Mouse (Mus musculus): Measurements from ENCODE around the gene Soga1. TPM values are rescaled to one million over a fixed set of nuclear protein-coding genes. Genes with fewer than 3 reads are reported as not detected.

Soga1 gene
- polyA plus RNA-seq, 1 experiment = 9.8 TPM

GRCm38 (mm10) chr2:156974967-156975366 lies 104.1 kb downstream of the Soga1 start:
- Histone ChIP-seq H3K4me1 (ENCODE audit: control insufficient read depth, insufficient read depth, low read length) (peaks cover 1% of the 10 kb centered on the region), H3K27me3 (ENCODE audit: control insufficient read depth, insufficient read depth, low read length, poor library complexity, severe bottlenecking) (no peaks in the 10 kb centered on the region), H3K9me3 (replicated peaks; ENCODE audit: control insufficient read depth, insufficient read depth, low read length, poor library complexity, severe bottlenecking) (no peaks in the 10 kb centered on the region), H3K4me3 (ENCODE audit: low read depth, low read length) (no peak overlapping the region), H3K9ac (ENCODE audit: low read depth, poor library complexity, severe bottlenecking) (no peak overlapping the region), H3K36me3 (ENCODE audit: control insufficient read depth, insufficient read depth, low read length, poor library complexity, severe bottlenecking) (no peaks in the 10 kb centered on the region), H3K27ac (ENCODE audit: insufficient read depth, low read length) (no peak overlapping the region)
- TF ChIP-seq EP300 (IDR thresholded peaks at IDR 0.05; ENCODE audit: insufficient read depth, low read depth, low read length) (no peak), CTCF (IDR thresholded peaks at IDR 0.05; ENCODE audit: low read depth, low read length) (no peak)

GRCm38 (mm10) chr2:156973316-156974100 lies 105.5 kb downstream of the Soga1 start:
- Histone ChIP-seq H3K27ac (ENCODE audit: insufficient read depth, low read length) (no peak overlapping the region), H3K9ac (ENCODE audit: low read depth, poor library complexity, severe bottlenecking) (no peak overlapping the region), H3K9me3 (replicated peaks; ENCODE audit: control insufficient read depth, insufficient read depth, low read length, poor library complexity, severe bottlenecking) (no peaks in the 10 kb centered on the region), H3K4me3 (ENCODE audit: low read depth, low read length) (no peak overlapping the region), H3K36me3 (ENCODE audit: control insufficient read depth, insufficient read depth, low read length, poor library complexity, severe bottlenecking) (no peaks in the 10 kb centered on the region), H3K4me1 (ENCODE audit: control insufficient read depth, insufficient read depth, low read length) (peaks cover 5% of the 10 kb centered on the region), H3K27me3 (ENCODE audit: control insufficient read depth, insufficient read depth, low read length, poor library complexity, severe bottlenecking) (no peaks in the 10 kb centered on the region)
- TF ChIP-seq POLR2A (IDR thresholded peaks at IDR 0.05; ENCODE audit: insufficient read depth, low read length) (no peak), CTCF (IDR thresholded peaks at IDR 0.05; ENCODE audit: low read depth, low read length) (no peak), EP300 (IDR thresholded peaks at IDR 0.05; ENCODE audit: insufficient read depth, low read depth, low read length) (no peak)

GRCm38 (mm10) chr2:156970253-156970652 lies 108.8 kb downstream of the Soga1 start:
- Histone ChIP-seq H3K36me3 (ENCODE audit: control insufficient read depth, insufficient read depth, low read length, poor library complexity, severe bottlenecking) (no peaks in the 10 kb centered on the region), H3K9me3 (replicated peaks; ENCODE audit: control insufficient read depth, insufficient read depth, low read length, poor library complexity, severe bottlenecking) (no peaks in the 10 kb centered on the region), H3K27me3 (ENCODE audit: control insufficient read depth, insufficient read depth, low read length, poor library complexity, severe bottlenecking) (no peaks in the 10 kb centered on the region), H3K9ac (ENCODE audit: low read depth, poor library complexity, severe bottlenecking) (no peak overlapping the region), H3K4me3 (ENCODE audit: low read depth, low read length) (no peak overlapping the region), H3K4me1 (ENCODE audit: control insufficient read depth, insufficient read depth, low read length) (peaks cover 6% of the 10 kb centered on the region), H3K27ac (ENCODE audit: insufficient read depth, low read length) (no peak overlapping the region)
- TF ChIP-seq POLR2A (IDR thresholded peaks at IDR 0.05; ENCODE audit: insufficient read depth, low read length) (no peak), EP300 (IDR thresholded peaks at IDR 0.05; ENCODE audit: insufficient read depth, low read depth, low read length) (no peak), CTCF (IDR thresholded peaks at IDR 0.05; ENCODE audit: low read depth, low read length) (no peak)

- no peaks in the 10 kb centered on the region for H3K36me3 ChIP-seq (ENCODE audit: control insufficient read depth, insufficient read depth, low read length, poor library complexity, severe bottlenecking)
- H3K4me1 ChIP-seq (ENCODE audit: control insufficient read depth, insufficient read depth, low read length) = peaks cover 5% of the 10 kb centered on the region
- H3K27ac ChIP-seq (ENCODE audit: insufficient read depth, low read length) = no peak overlapping the region
- no peaks in the 10 kb centered on the region for H3K9me3 ChIP-seq (replicated peaks; ENCODE audit: control insufficient read depth, insufficient read depth, low read length, poor library complexity, severe bottlenecking)
- TF ChIP-seq EP300 (IDR thresholded peaks at IDR 0.05; ENCODE audit: insufficient read depth, low read depth, low read length) (no peak), CTCF (IDR thresholded peaks at IDR 0.05; ENCODE audit: low read depth, low read length) (no peak), POLR2A (IDR thresholded peaks at IDR 0.05; ENCODE audit: insufficient read depth, low read length) (no peak)
- no peaks in the 10 kb centered on the region for H3K27me3 ChIP-seq (ENCODE audit: control insufficient read depth, insufficient read depth, low read length, poor library complexity, severe bottlenecking)
- H3K9ac ChIP-seq (ENCODE audit: low read depth, poor library complexity, severe bottlenecking) = no peak overlapping the region
- H3K4me3 ChIP-seq (ENCODE audit: low read depth, low read length) = no peak overlapping the region
Measured at GRCm38 (mm10) chr2:156968501-156968900, 110.6 kb downstream of the Soga1 start.

- TF ChIP-seq CTCF (IDR thresholded peaks at IDR 0.05; ENCODE audit: low read depth, low read length) (no peak), EP300 (IDR thresholded peaks at IDR 0.05; ENCODE audit: insufficient read depth, low read depth, low read length) (no peak), POLR2A (IDR thresholded peaks at IDR 0.05; ENCODE audit: insufficient read depth, low read length) (no peak)
- Histone ChIP-seq H3K27ac (ENCODE audit: insufficient read depth, low read length) (no peak overlapping the region), H3K36me3 (ENCODE audit: control insufficient read depth, insufficient read depth, low read length, poor library complexity, severe bottlenecking) (no peaks in the 10 kb centered on the region)
Measured at GRCm38 (mm10) chr2:156967388-156967787, 111.7 kb downstream of the Soga1 start.

More at GRCm38 (mm10) chr2:156967388-156967787, 111.7 kb downstream of the Soga1 start:
- Histone ChIP-seq H3K9ac (ENCODE audit: low read depth, poor library complexity, severe bottlenecking) (no peak overlapping the region), H3K4me1 (ENCODE audit: control insufficient read depth, insufficient read depth, low read length) (peaks cover 5% of the 10 kb centered on the region), H3K9me3 (replicated peaks; ENCODE audit: control insufficient read depth, insufficient read depth, low read length, poor library complexity, severe bottlenecking) (no peaks in the 10 kb centered on the region), H3K4me3 (ENCODE audit: low read depth, low read length) (no peak overlapping the region), H3K27me3 (ENCODE audit: control insufficient read depth, insufficient read depth, low read length, poor library complexity, severe bottlenecking) (no peaks in the 10 kb centered on the region)

Other genes with a start within 250 kb of the Soga1 start
- 32.9 and 33.8 TPM in 2 replicates for gene Tgif2, start 239.2 kb downstream of the Soga1 start, polyA plus RNA-seq (2011; ENCODE audit: insufficient read depth, insufficient read length, low read depth, missing spikeins)
- 2.3 and 3.3 TPM in 2 replicates for gene 4930518I15Rik, start 221.3 kb downstream of the Soga1 start, polyA plus RNA-seq (2011; ENCODE audit: insufficient read depth, insufficient read length, low read depth, missing spikeins)
- gene Rab5if, start 216.1 kb downstream of the Soga1 start, polyA plus RNA-seq (2011; ENCODE audit: insufficient read depth, insufficient read length, low read depth, missing spikeins) = 92.7 and 98.2 TPM in 2 replicates
- not detected in 2 replicates for gene Sla2, start 192.1 kb downstream of the Soga1 start, polyA plus RNA-seq (2011; ENCODE audit: insufficient read depth, insufficient read length, low read depth, missing spikeins)
- 56.8 and 61.7 TPM in 2 replicates for gene Ndrg3, start 87.2 kb downstream of the Soga1 start, polyA plus RNA-seq (2011; ENCODE audit: insufficient read depth, insufficient read length, low read depth, missing spikeins)
- 33.3 and 40.8 TPM in 2 replicates for gene Dsn1, start 72.1 kb downstream of the Soga1 start, polyA plus RNA-seq (2011; ENCODE audit: insufficient read depth, insufficient read length, low read depth, missing spikeins)
- gene Tldc2, start 7.8 kb upstream of the Soga1 start, polyA plus RNA-seq (2011; ENCODE audit: insufficient read depth, insufficient read length, low read depth, missing spikeins) = not detected in 2 replicates
- gene Samhd1, start 56.0 kb upstream of the Soga1 start, polyA plus RNA-seq (2011; ENCODE audit: insufficient read depth, insufficient read length, low read depth, missing spikeins) = 77.6 and 82.5 TPM in 2 replicates
- gene Rbl1, start 125.3 kb upstream of the Soga1 start, polyA plus RNA-seq (2011; ENCODE audit: insufficient read depth, insufficient read length, low read depth, missing spikeins) = 21.7 and 23.8 TPM in 2 replicates
- gene Rpn2, start 199.8 kb upstream of the Soga1 start, polyA plus RNA-seq (2011; ENCODE audit: insufficient read depth, insufficient read length, low read depth, missing spikeins) = 214 and 249 TPM in 2 replicates
- gene Mroh8, start 200.3 kb upstream of the Soga1 start, polyA plus RNA-seq (2011; ENCODE audit: insufficient read depth, insufficient read length, low read depth, missing spikeins) = 0.37 TPM in 1 of 2 replicates, not detected in the other